Mouse (Mus musculus) embryonic facial prominence, embryonic 12.5 days (tissue): ENCODE results near the gene Fras1. TPM values are rescaled to one million over a fixed set of nuclear protein-coding genes. Genes with fewer than 3 reads are reported as not detected.

Source experiments
- ATAC-seq: fragments of 200-750 bp; cut with Nextera tagmentation; 2 replicates; pipeline ENCODE4 v1.8.0; 2017; ENCODE audit not compliant: insufficient number of reproducible peaks, insufficient read depth, low FRiP score, low TSS enrichment
- H3K27ac ChIP-seq: fragments of 300-500 bp; sonication (generic); 2 replicates; pipeline ENCODE4 v1.5.1; 2016; ENCODE audit warnings: mild to moderate bottlenecking
- H3K27me3 ChIP-seq: fragments of 300-500 bp; sonication (generic); 2 replicates; pipeline ENCODE4 v1.6.1; 2016; ENCODE audit warnings: mild to moderate bottlenecking, moderate library complexity
- H3K36me3 ChIP-seq: fragments of 300-500 bp; sonication (generic); 2 replicates; pipeline ENCODE4 v1.6.1; 2016; ENCODE audit warnings: mild to moderate bottlenecking
- H3K4me1 ChIP-seq: fragments of 300-500 bp; sonication (generic); 2 replicates; pipeline ENCODE4 v1.6.1; 2016
- H3K4me2 ChIP-seq: fragments of 300-500 bp; sonication (generic); replicated peaks from 2 replicates; pipeline ENCODE4 v1.6.1; 2016; ENCODE audit warnings: mild to moderate bottlenecking, moderate library complexity
- H3K4me3 ChIP-seq: fragments of 300-500 bp; sonication (generic); 2 replicates; pipeline ENCODE4 v1.5.1; 2016; ENCODE audit warnings: mild to moderate bottlenecking
- H3K9ac ChIP-seq: fragments of 300-500 bp; sonication (generic); 2 replicates; pipeline ENCODE4 v1.6.1; 2016; ENCODE audit warnings: mild to moderate bottlenecking, moderate library complexity
- H3K9me3 ChIP-seq: fragments of 300-500 bp; sonication (generic); 2 replicates; pipeline ENCODE4 v1.6.1; 2016; ENCODE audit warnings: mild to moderate bottlenecking, moderate library complexity
- WGBS: fragments of 180-500 bp; shearing (Covaris S2); methylation state at CpG from one replicate; pipeline ENCODE4 v1.1.7; 2016; 5-methylcytosine and 5-hydroxymethylcytosine counted together
- polyA plus RNA-seq: library from polyadenylated mRNA; unstranded; fragments of >200 nt; fragmentation: Nextera tagmentation; extraction: Ambion mirVana; gene quantifications from 2 replicates; pipeline ENCODE4 v1.2.1, GENCODE M21; 2016

The Fras1 gene
- 19.6 and 20.1 TPM in 2 replicates for polyA plus RNA-seq

- peak within 1 kb of the TSS; percentile 60 for H3K4me3 ChIP-seq
- H3K4me2 ChIP-seq = peak within 1 kb of the TSS; percentile 93
- peak within 1 kb of the TSS; percentile 65 for H3K9ac ChIP-seq
- 0% methylated on average over 16 of the region's 16 CpGs for WGBS
- H3K36me3 ChIP-seq = no peaks in the 10 kb centered on the region
- ATAC-seq = peak; percentile 75
- H3K27ac ChIP-seq = peak within 1 kb of the TSS; percentile 86
- no peaks in the 10 kb centered on the region for H3K9me3 ChIP-seq
- H3K4me1 ChIP-seq = peaks cover 20% of the 10 kb centered on the region
- no peaks in the 10 kb centered on the region for H3K27me3 ChIP-seq
Measured at GRCm38 (mm10) chr5:96373567-96373985, at the start of gene Fras1. Fras1 (plus strand) TSS chr5:96373955.

- Histone ChIP-seq H3K4me2 (no peak overlapping the region), H3K27me3 (no peaks in the 10 kb centered on the region), H3K9me3 (no peaks in the 10 kb centered on the region), H3K9ac (no peak overlapping the region), H3K4me3 (no peak overlapping the region), H3K27ac (no peak overlapping the region), H3K36me3 (no peaks in the 10 kb centered on the region), H3K4me1 (no peaks in the 10 kb centered on the region)
- 88% methylated on average over 25 of the region's 25 CpGs for WGBS
- ATAC-seq = 0 out of 2 replicates have a peak, but pooled peaks have one; percentile 22
Measured at GRCm38 (mm10) chr5:96331048-96331737, 42.6 kb upstream of the Fras1 start.

- Histone ChIP-seq H3K27me3 (no peaks in the 10 kb centered on the region), H3K9ac (no peak overlapping the region), H3K4me2 (no peak overlapping the region), H3K4me3 (no peak overlapping the region), H3K27ac (no peak overlapping the region), H3K36me3 (no peaks in the 10 kb centered on the region), H3K9me3 (no peaks in the 10 kb centered on the region), H3K4me1 (no peaks in the 10 kb centered on the region)
- 76% methylated on average over 5 of the region's 5 CpGs for WGBS
- no peak for ATAC-seq
Measured at GRCm38 (mm10) chr5:96331738-96332070, 42.1 kb upstream of the Fras1 start.

- Histone ChIP-seq H3K4me2 (no peak overlapping the region), H3K27ac (no peak overlapping the region), H3K9ac (no peak overlapping the region), H3K9me3 (no peaks in the 10 kb centered on the region), H3K4me3 (no peak overlapping the region), H3K27me3 (no peaks in the 10 kb centered on the region), H3K36me3 (no peaks in the 10 kb centered on the region), H3K4me1 (no peaks in the 10 kb centered on the region)
- ATAC-seq = no peak
- 83% methylated on average over 3 of the region's 3 CpGs for WGBS
Measured at GRCm38 (mm10) chr5:96333963-96334362, 39.8 kb upstream of the Fras1 start.

- WGBS = 85% methylated on average over 6 of the region's 6 CpGs
Measured at GRCm38 (mm10) chr5:96340564-96340963, 33.2 kb upstream of the Fras1 start.

GRCm38 (mm10) chr5:96344983-96345382 lies 28.8 kb upstream of the Fras1 start:
- H3K4me1 ChIP-seq = no peaks in the 10 kb centered on the region
- WGBS = 38% methylated on average over 2 of the region's 2 CpGs
- H3K27me3 ChIP-seq = no peaks in the 10 kb centered on the region
- H3K27ac ChIP-seq = no peak overlapping the region
- H3K9me3 ChIP-seq = no peaks in the 10 kb centered on the region
- H3K36me3 ChIP-seq = no peaks in the 10 kb centered on the region
- H3K4me2 ChIP-seq = no peak overlapping the region
- ATAC-seq = no peak
- H3K4me3 ChIP-seq = no peak overlapping the region
- no peak overlapping the region for H3K9ac ChIP-seq

More at GRCm38 (mm10) chr5:96340564-96340963, 33.2 kb upstream of the Fras1 start:
- Histone ChIP-seq H3K27me3 (no peaks in the 10 kb centered on the region), H3K36me3 (no peaks in the 10 kb centered on the region), H3K27ac (no peak overlapping the region), H3K4me3 (no peak overlapping the region), H3K9ac (no peak overlapping the region), H3K4me1 (no peaks in the 10 kb centered on the region), H3K4me2 (no peak overlapping the region), H3K9me3 (no peaks in the 10 kb centered on the region)
- ATAC-seq = no peak

GRCm38 (mm10) chr5:96351963-96352362 lies 21.8 kb upstream of the Fras1 start:
- Histone ChIP-seq H3K4me2 (no peak overlapping the region), H3K27ac (no peak overlapping the region), H3K36me3 (no peaks in the 10 kb centered on the region), H3K4me1 (no peaks in the 10 kb centered on the region), H3K9ac (no peak overlapping the region), H3K9me3 (no peaks in the 10 kb centered on the region), H3K27me3 (no peaks in the 10 kb centered on the region), H3K4me3 (no peak overlapping the region)
- no peak for ATAC-seq

GRCm38 (mm10) chr5:96363950-96364349 lies 9.8 kb upstream of the Fras1 start:
- Histone ChIP-seq H3K4me3 (no peak overlapping the region), H3K4me2 (no peak overlapping the region), H3K27me3 (no peaks in the 10 kb centered on the region), H3K9ac (no peak overlapping the region), H3K9me3 (no peaks in the 10 kb centered on the region), H3K4me1 (no peaks in the 10 kb centered on the region), H3K27ac (no peak overlapping the region), H3K36me3 (no peaks in the 10 kb centered on the region)
- whole genome bisulfite sequencing = 44% methylated on average over 4 of the region's 4 CpGs
- no peak for ATAC-seq

GRCm38 (mm10) chr5:96365590-96365989 lies 8.2 kb upstream of the Fras1 start:
- Histone ChIP-seq H3K4me1 (no peaks in the 10 kb centered on the region), H3K4me2 (no peak overlapping the region), H3K36me3 (no peaks in the 10 kb centered on the region), H3K4me3 (no peak overlapping the region), H3K27ac (no peak overlapping the region), H3K27me3 (no peaks in the 10 kb centered on the region), H3K9me3 (no peaks in the 10 kb centered on the region), H3K9ac (no peak overlapping the region)
- WGBS = 78% methylated on average over 5 of the region's 5 CpGs
- ATAC-seq = no peak

GRCm38 (mm10) chr5:96367260-96367659 lies 6.5 kb upstream of the Fras1 start:
- H3K27me3 ChIP-seq = no peaks in the 10 kb centered on the region
- no peaks in the 10 kb centered on the region for H3K9me3 ChIP-seq
- H3K9ac ChIP-seq = no peak overlapping the region
- ATAC-seq = no peak
- no peaks in the 10 kb centered on the region for H3K4me1 ChIP-seq
- no peak overlapping the region for H3K27ac ChIP-seq
- no peak overlapping the region for H3K4me3 ChIP-seq
- H3K4me2 ChIP-seq = no peak overlapping the region
- no peaks in the 10 kb centered on the region for H3K36me3 ChIP-seq

- 30% methylated on average over 6 of the region's 6 CpGs for WGBS
- no peaks in the 10 kb centered on the region for H3K27me3 ChIP-seq
- 0 out of 2 replicates have a peak overlapping the region, but pooled peaks have one; percentile 65 for H3K9ac ChIP-seq
- no peaks in the 10 kb centered on the region for H3K36me3 ChIP-seq
- H3K4me3 ChIP-seq = peak overlapping the region; percentile 60
- H3K9me3 ChIP-seq = no peaks in the 10 kb centered on the region
- no peak for ATAC-seq
- peak overlapping the region; percentile 93 for H3K4me2 ChIP-seq
- peaks cover 20% of the 10 kb centered on the region for H3K4me1 ChIP-seq
- H3K27ac ChIP-seq = peak overlapping the region; percentile 86
Measured at GRCm38 (mm10) chr5:96373106-96373505, 649 bp upstream of the Fras1 start.

- H3K27ac ChIP-seq = peak overlapping the region; percentile 86
- peak overlapping the region; percentile 60 for H3K4me3 ChIP-seq
- under 1% methylated on average over 83 of the region's 84 CpGs for WGBS
- peak overlapping the region; percentile 65 for H3K9ac ChIP-seq
- no peaks in the 10 kb centered on the region for H3K36me3 ChIP-seq
- peak overlapping the region; percentile 93 for H3K4me2 ChIP-seq
- H3K27me3 ChIP-seq = no peaks in the 10 kb centered on the region
- peaks cover 20% of the 10 kb centered on the region for H3K4me1 ChIP-seq
- no peaks in the 10 kb centered on the region for H3K9me3 ChIP-seq
- peak; percentile 93 for ATAC-seq
Measured at GRCm38 (mm10) chr5:96373986-96374901, 489 bp downstream of the Fras1 start.
